Mouse (Mus musculus): Measurements from ENCODE around the gene Pcif1.
A peak's percentile ranks its signal among the peaks of the same experiment; 100 is the strongest.

Gene Pcif1

GRCm38 (mm10) chr2:164892696-164893216 lies 13.7 kb downstream of the Pcif1 start:
- no peak for DNase-seq (ENCODE audit: low spot score in 2 of 2)

DNA sequence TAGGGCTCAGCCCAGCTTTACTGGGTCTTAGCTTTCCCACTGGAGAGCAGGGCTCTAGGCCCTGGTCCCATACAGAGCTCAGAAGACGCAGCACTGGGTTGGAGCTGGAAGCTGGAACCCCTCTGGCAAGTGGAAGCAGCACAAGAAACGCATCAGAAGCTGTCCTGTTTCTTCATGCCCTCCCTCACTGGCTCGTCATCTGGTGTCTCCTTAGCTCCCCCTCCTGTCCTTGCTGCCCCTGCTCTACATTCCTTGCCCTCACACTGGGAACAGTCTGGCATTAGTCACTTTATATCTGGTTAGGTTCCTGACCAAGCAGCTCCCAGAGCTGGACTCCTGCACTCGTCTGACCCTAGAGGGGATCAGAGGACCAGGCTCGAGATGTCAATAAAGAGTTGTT lies 14.9 kb downstream of the Pcif1 start:
- DNase-seq (ENCODE audit: low spot score in 2 of 2): no peak

DNA sequence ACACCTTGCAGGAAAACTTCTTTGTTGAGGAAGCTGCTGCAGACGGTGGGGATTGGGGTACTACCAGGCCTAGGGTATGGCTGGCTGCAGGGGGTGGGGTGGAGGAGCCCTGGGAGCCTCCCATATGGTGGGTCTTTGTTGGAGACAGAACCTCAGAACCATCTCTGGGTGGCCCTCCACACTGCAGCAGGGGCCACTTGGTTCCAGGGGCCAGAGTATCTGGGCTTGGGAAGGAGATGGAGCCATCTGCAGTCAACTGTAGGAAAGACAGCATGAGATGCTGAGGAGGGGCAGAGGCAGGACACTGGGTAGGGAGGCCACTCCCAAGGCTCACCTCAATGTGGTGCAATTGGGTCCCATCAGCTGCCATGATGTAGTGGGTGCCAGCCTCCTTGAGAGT lies 15.5 kb downstream of the Pcif1 start:
- no peak for DNase-seq (ENCODE audit: low spot score in 2 of 2)

DNA sequence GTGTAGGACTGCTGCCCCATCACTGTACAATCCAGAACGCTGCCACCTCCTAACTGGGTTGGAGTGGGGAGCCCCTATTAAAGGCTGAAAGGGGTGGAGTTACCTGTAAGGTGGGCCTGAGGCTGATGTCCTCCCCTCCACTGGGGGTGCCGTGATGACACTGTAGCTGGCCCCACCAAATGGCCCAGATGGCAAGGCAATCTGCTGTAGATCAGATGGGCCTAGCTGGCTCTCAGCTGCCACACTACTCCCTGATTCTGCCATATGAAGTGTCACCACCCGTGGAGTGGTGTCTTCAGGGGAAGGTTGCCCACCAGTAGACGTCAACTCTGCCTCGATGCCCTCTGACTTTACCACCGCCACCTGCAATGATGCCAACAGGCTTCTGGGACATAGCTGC lies 16.8 kb downstream of the Pcif1 start:
- DNase-seq (ENCODE audit: low spot score in 2 of 2): no peak

- DNase-seq (ENCODE audit: low spot score in 2 of 2): no peak
Observed at GRCm38 (mm10) chr2:164898008-164898407, 18.9 kb downstream of the Pcif1 start.

DNA sequence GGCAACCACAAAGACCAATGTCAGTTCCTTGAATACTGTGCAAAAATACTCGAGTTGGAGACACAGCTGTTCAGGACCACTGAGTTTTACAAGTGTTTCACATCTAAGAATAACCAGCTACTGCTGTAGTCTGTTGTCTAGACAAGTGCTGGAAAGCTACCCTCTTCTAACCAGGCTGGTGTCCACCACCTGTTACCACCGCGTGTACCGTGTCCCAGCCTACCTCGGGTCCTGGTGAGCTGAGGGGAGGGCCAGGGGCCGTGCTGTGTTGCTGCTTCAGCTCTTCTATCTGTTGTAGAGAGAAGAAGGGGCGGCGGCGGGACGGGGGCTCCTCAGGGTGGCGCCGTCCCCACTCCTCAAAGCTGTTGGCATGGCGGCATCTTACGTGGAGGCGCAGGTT lies 19.9 kb downstream of the Pcif1 start:
- no peak for DNase-seq (ENCODE audit: low spot score in 2 of 2)

DNA sequence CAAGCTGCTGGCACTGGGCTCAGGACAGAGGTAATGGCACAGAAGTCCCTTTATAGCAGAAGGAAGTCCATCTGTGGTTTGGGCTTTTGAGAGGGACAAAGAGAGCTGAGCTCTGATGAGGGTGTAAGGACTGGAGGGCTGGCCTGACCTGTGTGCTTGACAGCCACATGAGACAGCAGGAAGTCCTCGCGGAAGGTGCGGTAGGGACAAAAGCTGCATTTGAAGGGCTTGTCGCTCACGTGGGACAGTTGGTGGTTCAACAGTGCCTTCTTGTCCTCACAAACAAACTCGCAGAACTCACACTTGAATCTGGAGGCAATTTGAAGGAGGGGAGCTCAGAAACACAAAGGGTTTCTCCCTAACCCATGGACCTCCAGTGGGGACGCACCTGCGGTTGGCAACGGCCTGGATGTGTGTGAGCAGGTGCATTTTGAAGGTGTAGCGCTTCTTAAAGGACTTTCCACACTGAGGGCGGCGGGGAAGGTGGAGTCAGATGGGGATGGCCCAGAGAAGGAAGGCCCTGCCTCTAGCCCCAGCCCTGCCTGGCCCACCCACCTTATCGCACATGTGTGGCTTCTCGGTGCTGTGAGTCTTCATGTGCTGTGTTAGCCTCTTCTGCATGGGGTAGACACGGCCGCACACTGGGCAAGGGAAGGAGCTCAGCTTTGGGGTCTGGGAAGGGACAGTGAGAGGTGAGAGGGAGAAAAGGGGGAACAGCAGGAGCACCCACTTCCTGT lies 20.8 kb downstream of the Pcif1 start:
- DNase-seq (ENCODE audit: low spot score in 2 of 2): no peak

- no peak for DNase-seq (ENCODE audit: low spot score in 2 of 2)
Observed at GRCm38 (mm10) chr2:164901380-164901779, 22.3 kb downstream of the Pcif1 start.

GRCm38 (mm10) chr2:164903496-164903895 lies 24.4 kb downstream of the Pcif1 start:
- DNase-seq (ENCODE audit: low spot score in 2 of 2): no peak

GRCm38 (mm10) chr2:164906071-164906470 lies 27.0 kb downstream of the Pcif1 start:
- no peak for DNase-seq (ENCODE audit: low spot score in 2 of 2)

GRCm38 (mm10) chr2:164907511-164907910 lies 28.4 kb downstream of the Pcif1 start:
- DNase-seq (ENCODE audit: low spot score in 2 of 2): no peak

- no peak for DNase-seq (ENCODE audit: low spot score in 2 of 2)
Observed at GRCm38 (mm10) chr2:164908011-164908410, 28.9 kb downstream of the Pcif1 start.

GRCm38 (mm10) chr2:164909100-164909499 lies 30.0 kb downstream of the Pcif1 start:
- no peak for DNase-seq (ENCODE audit: low spot score in 2 of 2)

- no peak for DNase-seq (ENCODE audit: low spot score in 2 of 2)
Observed at GRCm38 (mm10) chr2:164909542-164909941, 30.4 kb downstream of the Pcif1 start.

DNA sequence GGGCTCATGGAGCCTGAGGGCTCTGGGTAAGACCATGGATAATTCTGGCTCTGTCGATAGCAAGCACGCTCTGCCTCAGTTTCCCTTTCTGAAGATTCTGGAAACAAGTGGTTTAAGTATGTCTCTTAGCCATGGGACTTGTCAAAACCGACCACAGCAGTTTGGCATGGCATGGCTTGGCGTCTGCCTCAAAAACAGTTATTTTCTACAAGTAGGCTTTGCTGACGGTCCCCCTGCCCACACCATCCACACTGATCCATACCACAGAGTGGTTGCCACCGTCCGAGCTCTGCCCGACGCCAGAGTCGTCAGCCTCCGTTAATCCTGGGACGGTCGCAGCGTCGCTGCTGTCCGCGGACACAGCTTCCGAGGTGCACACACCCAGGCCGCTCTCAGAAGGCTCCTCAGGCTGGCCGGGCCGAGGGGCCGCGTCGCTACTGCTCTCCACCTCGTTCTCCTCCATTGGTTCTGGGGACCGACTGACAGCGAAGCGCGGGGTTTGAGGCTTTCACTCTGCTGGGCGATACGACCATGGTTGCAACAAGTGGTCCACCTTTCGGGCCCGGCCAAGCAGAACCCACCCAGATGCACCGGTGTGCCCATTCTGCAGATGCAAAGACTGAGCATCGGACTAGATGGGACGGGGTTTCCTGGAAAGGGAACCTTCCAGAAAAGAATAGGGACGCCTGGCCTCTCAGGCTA lies 31.4 kb downstream of the Pcif1 start:
- no peak for DNase-seq (ENCODE audit: low spot score in 2 of 2)

- DNase-seq (ENCODE audit: low spot score in 2 of 2): peak; percentile 84 to 89
Observed at GRCm38 (mm10) chr2:164911086-164912048, 32.3 kb downstream of the Pcif1 start, which contains the start of gene Zfp335. Gene Zfp335, minus strand, starts transcription at chr2:164911757.

- DNase-seq (ENCODE audit: low spot score in 2 of 2): peak; percentile 72 to 79
Observed at GRCm38 (mm10) chr2:164912151-164912550, 33.0 kb downstream of the Pcif1 start.

- DNase-seq (ENCODE audit: low spot score in 2 of 2): no peak
Observed at GRCm38 (mm10) chr2:164912749-164913427, 33.8 kb downstream of the Pcif1 start.

- no peak for DNase-seq (ENCODE audit: low spot score in 2 of 2)
Observed at GRCm38 (mm10) chr2:164913428-164913786, 34.3 kb downstream of the Pcif1 start.

DNA sequence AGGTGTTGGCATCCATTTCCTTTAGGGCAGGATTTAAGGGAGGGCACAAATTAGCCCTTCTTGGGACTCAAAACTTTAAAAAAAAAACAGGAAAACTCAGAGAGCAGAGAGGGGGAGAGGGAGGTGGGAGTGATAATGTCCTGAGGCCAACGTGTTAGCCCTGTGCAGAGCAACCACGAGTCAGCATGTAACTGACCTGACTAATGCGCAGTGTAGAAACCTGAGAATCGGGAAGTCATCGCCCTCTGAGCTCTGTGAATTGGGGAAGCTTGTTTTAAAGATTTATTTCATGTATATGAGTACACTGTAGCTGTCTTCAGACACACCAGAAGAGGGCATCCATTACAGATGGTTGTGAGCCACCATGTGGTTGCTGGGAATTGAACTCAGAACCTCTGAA lies 37.7 kb downstream of the Pcif1 start:
- no peak for DNase-seq (ENCODE audit: low spot score in 2 of 2)

DNA sequence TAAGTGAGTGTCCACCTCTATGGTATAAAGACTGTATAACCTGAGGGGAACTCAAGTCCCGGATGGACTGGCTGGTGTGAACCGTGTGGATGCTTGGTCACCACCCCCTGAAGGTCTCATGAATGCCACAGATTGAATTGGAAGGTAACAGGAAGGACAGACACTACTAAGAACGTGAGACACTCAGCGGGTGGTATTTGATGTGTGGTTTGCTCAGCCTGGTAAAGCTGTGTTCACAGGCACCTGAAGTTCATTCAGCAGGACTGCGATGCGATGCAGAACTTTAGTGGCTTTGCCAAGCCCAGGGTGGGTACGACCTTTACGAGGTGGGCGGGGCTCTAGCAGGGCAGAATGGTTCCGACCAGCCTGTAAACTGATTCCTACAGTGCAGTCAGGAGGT lies 38.3 kb downstream of the Pcif1 start:
- DNase-seq (ENCODE audit: low spot score in 2 of 2): no peak
